Mouse (Mus musculus) leukemia stem cell, adult 10-12 weeks (primary cell): ENCODE data around the gene Rasa3. TPM values are rescaled to one million over a fixed set of nuclear protein-coding genes. Genes with fewer than 3 reads are reported as not detected.

Experiments
- polyA plus RNA-seq: library from polyadenylated mRNA; stranded (reverse); fragments of >175 nt; gene quantifications from 2 replicates; pipeline ENCODE4 v1.2.3, GENCODE M21; 2012; ENCODE audit warnings: low replicate concordance

Rasa3 gene
- polyA plus RNA-seq: 17.3 and 20.8 TPM in 2 replicates

GRCm38 (mm10) chr8:13677413-13677883 is at the start of gene Rasa3:
Gene Rasa3 (minus strand): TSS chr8:13677603.

GRCm38 (mm10) chr8:13705668-13706067 is 28.3 kb upstream of the Rasa3 start, which contains the start of gene Cfap97d2:
Gene Cfap97d2 (plus strand): TSS chr8:13705889.

GRCm38 (mm10) chr8:13562118-13562517 is 115.3 kb downstream of the Rasa3 start, which contains the start of gene 1700029H14Rik:
Gene 1700029H14Rik (minus strand): TSS chr8:13562461.

Other genes with a start within 250 kb of the Rasa3 start
- not detected in 2 replicates for gene Tmem255b, start 242.4 kb downstream of the Rasa3 start, polyA plus RNA-seq
- 2.5 and 2.6 TPM in 2 replicates for gene Gas6, start 183.1 kb downstream of the Rasa3 start, polyA plus RNA-seq
- gene 1700029H14Rik, start 115.1 kb downstream of the Rasa3 start, polyA plus RNA-seq: 0.14 and 0.50 TPM in 2 replicates
- not detected in 2 replicates for gene Cfap97d2, start 28.3 kb upstream of the Rasa3 start, polyA plus RNA-seq
- 14.0 and 18.1 TPM in 2 replicates for gene Cdc16, start 80.1 kb upstream of the Rasa3 start, polyA plus RNA-seq
- gene Upf3a, start 108.0 kb upstream of the Rasa3 start, polyA plus RNA-seq: 13.8 and 16.1 TPM in 2 replicates
- not detected in 2 replicates for gene AF366264, start 160.8 kb upstream of the Rasa3 start, polyA plus RNA-seq
- 7.4 and 22.4 TPM in 2 replicates for gene Champ1, start 192.0 kb upstream of the Rasa3 start, polyA plus RNA-seq
- 1.9 and 4.7 TPM in 2 replicates for gene Coprs, start 212.7 kb upstream of the Rasa3 start, polyA plus RNA-seq